Mouse (Mus musculus) spleen, adult 2 months (tissue): ENCODE data around the gene Mb21d2. TPM values are rescaled to one million over a fixed set of nuclear protein-coding genes. Genes with fewer than 3 reads are reported as not detected.

Experiments used
- DNase-seq, 2 experiments: peaks; one replicate each; pipeline versions ENCODE4 v3.0.0 to v3.0.0-alpha.2; 2012 to 2021; ENCODE audit warnings: low spot score in 2 of 2, low read depth in 1 of 2
- H3K27ac ChIP-seq: fragments of 200-500 bp; 2 replicates; pipeline ENCODE4 v1.5.1; 2012; ENCODE audit warnings: low read length, inconsistent platforms; ENCODE audit not compliant: insufficient read depth
- H3K27me3 ChIP-seq: fragments of 200-500 bp; 2 replicates; pipeline ENCODE4 v1.6.1; 2012; ENCODE audit warnings: mild to moderate bottlenecking, moderate library complexity, low read length, inconsistent platforms; ENCODE audit not compliant: control insufficient read depth, insufficient read depth
- H3K36me3 ChIP-seq: fragments of 200-500 bp; 2 replicates; pipeline ENCODE4 v1.6.1; 2012; ENCODE audit warnings: mild to moderate bottlenecking, low read length, inconsistent platforms; ENCODE audit not compliant: control insufficient read depth, insufficient read depth
- H3K4me1 ChIP-seq: fragments of 200-500 bp; 2 replicates; pipeline ENCODE4 v1.6.1; 2011; ENCODE audit warnings: inconsistent platforms; ENCODE audit not compliant: control insufficient read depth, insufficient read depth, insufficient read length
- H3K4me3 ChIP-seq: fragments of 200-500 bp; 2 replicates; pipeline ENCODE4 v1.5.1; 2011; ENCODE audit warnings: mild to moderate bottlenecking, inconsistent platforms; ENCODE audit not compliant: insufficient read depth, insufficient read length; ENCODE audit errors: extremely low read depth
- CTCF ChIP-seq: fragments of 200-500 bp; IDR thresholded peaks from 2 replicates; pipeline ENCODE4 v1.5.1; 2011; ENCODE audit warnings: mild to moderate bottlenecking, inconsistent platforms; ENCODE audit not compliant: insufficient read depth, insufficient read length, insufficient replicate concordance; ENCODE audit errors: extremely low read depth
- POLR2A ChIP-seq: fragments of 200-500 bp; IDR thresholded peaks from 2 replicates; pipeline ENCODE4 v1.6.1; 2011; ENCODE audit warnings: low read depth, low read length, inconsistent platforms
- WGBS: fragments of 180-500 bp; shearing (Covaris S2); methylation state at CpG from one replicate; pipeline ENCODE4 v1.1.7; 2018; 5-methylcytosine and 5-hydroxymethylcytosine counted together
- polyA plus RNA-seq: library from polyadenylated mRNA; depleted of rRNA; stranded (reverse); fragments of >200 nt; gene quantifications from 2 replicates; pipeline ENCODE4 v1.2.3, GENCODE M21; 2012

Gene Mb21d2
- polyA plus RNA-seq, 1 experiment = 1.1 TPM

- DNase-seq = no peak
- no peaks in the 10 kb centered on the region for H3K27me3 ChIP-seq
- no peak overlapping the region for H3K27ac ChIP-seq
- no peaks in the 10 kb centered on the region for H3K4me1 ChIP-seq
- H3K36me3 ChIP-seq = no peaks in the 10 kb centered on the region
- no peak for TF ChIP-seq CTCF
- no peak for TF ChIP-seq POLR2A
- WGBS = 88% methylated on average over 4 of the region's 4 CpGs
- H3K4me3 ChIP-seq = no peak overlapping the region
These were observed 30.3 kb downstream of the Mb21d2 start for GRCm38 (mm10) chr16:28899161-28899540.

- no peaks in the 10 kb centered on the region for H3K36me3 ChIP-seq
- H3K27me3 ChIP-seq = no peaks in the 10 kb centered on the region
- 56% methylated on average over 15 of the region's 15 CpGs for WGBS
- H3K27ac ChIP-seq = no peak overlapping the region
- no peak overlapping the region for H3K4me3 ChIP-seq
- no peak for TF ChIP-seq CTCF
- TF ChIP-seq POLR2A = no peak
- H3K4me1 ChIP-seq = no peaks in the 10 kb centered on the region
- DNase-seq = no peak
These were observed 30.8 kb downstream of the Mb21d2 start for GRCm38 (mm10) chr16:28898509-28899160.

GRCm38 (mm10) chr16:28896571-28896970 is 32.9 kb downstream of the Mb21d2 start:
- TF ChIP-seq POLR2A (no peak), CTCF (no peak)
- 96% methylated on average over 7 of the region's 7 CpGs for WGBS
- H3K27me3 ChIP-seq = no peaks in the 10 kb centered on the region
- no peaks in the 10 kb centered on the region for H3K36me3 ChIP-seq
- H3K4me3 ChIP-seq = no peak overlapping the region
- no peaks in the 10 kb centered on the region for H3K4me1 ChIP-seq
- H3K27ac ChIP-seq = no peak overlapping the region
- no peak for DNase-seq

GRCm38 (mm10) chr16:28894872-28895271 is 34.6 kb downstream of the Mb21d2 start:
- TF ChIP-seq CTCF (no peak), POLR2A (no peak)
- DNase-seq = no peak
- 79% methylated on average over 6 of the region's 6 CpGs for WGBS

GRCm38 (mm10) chr16:28893266-28893665 is 36.2 kb downstream of the Mb21d2 start:
- 75% methylated on average over 5 of the region's 5 CpGs for WGBS
- no peak for TF ChIP-seq CTCF
- TF ChIP-seq POLR2A = no peak
- no peaks in the 10 kb centered on the region for H3K4me1 ChIP-seq
- no peaks in the 10 kb centered on the region for H3K36me3 ChIP-seq
- no peak overlapping the region for H3K27ac ChIP-seq
- no peak for DNase-seq
- no peaks in the 10 kb centered on the region for H3K27me3 ChIP-seq
- H3K4me3 ChIP-seq = no peak overlapping the region

More at GRCm38 (mm10) chr16:28894872-28895271, 34.6 kb downstream of the Mb21d2 start:
- Histone ChIP-seq H3K27ac (no peak overlapping the region), H3K4me3 (no peak overlapping the region), H3K27me3 (no peaks in the 10 kb centered on the region), H3K4me1 (no peaks in the 10 kb centered on the region), H3K36me3 (no peaks in the 10 kb centered on the region)

GRCm38 (mm10) chr16:28886201-28886745 is 43.2 kb downstream of the Mb21d2 start:
- H3K27ac ChIP-seq = no peak overlapping the region
- WGBS = 89% methylated on average over 9 of the region's 9 CpGs
- TF ChIP-seq POLR2A (no peak), CTCF (no peak)
- DNase-seq = no peak
- no peaks in the 10 kb centered on the region for H3K4me1 ChIP-seq
- no peaks in the 10 kb centered on the region for H3K27me3 ChIP-seq
- no peaks in the 10 kb centered on the region for H3K36me3 ChIP-seq
- H3K4me3 ChIP-seq = no peak overlapping the region

- H3K4me3 ChIP-seq = no peak overlapping the region
- WGBS = 93% methylated on average over 8 of the region's 8 CpGs
- no peak for TF ChIP-seq POLR2A
- TF ChIP-seq CTCF = no peak
- H3K27me3 ChIP-seq = no peaks in the 10 kb centered on the region
- DNase-seq = no peak
- H3K36me3 ChIP-seq = no peaks in the 10 kb centered on the region
- H3K4me1 ChIP-seq = no peaks in the 10 kb centered on the region
- no peak overlapping the region for H3K27ac ChIP-seq
These were observed 44.0 kb downstream of the Mb21d2 start for GRCm38 (mm10) chr16:28885474-28885873.
